Mouse (Mus musculus) liver, adult 2 months (tissue): ENCODE results near the gene Hpcal1. TPM values are rescaled to one million over a fixed set of nuclear protein-coding genes. Genes with fewer than 3 reads are reported as not detected.

Experiments used
- DNase-seq: peaks from one replicate; pipeline ENCODE4 v3.0.0-alpha.2; 2011; ENCODE audit warnings: low read depth, low spot score; ENCODE audit errors: extremely low read depth
- H3K27ac ChIP-seq: fragments of 200-500 bp; replicated peaks from 2 replicates; pipeline ENCODE4 v1.5.1; 2012; ENCODE audit warnings: low read depth, mild to moderate bottlenecking, control low read depth, inconsistent platforms, low read length; ENCODE audit not compliant: insufficient read depth
- H3K27me3 ChIP-seq: fragments of 200-500 bp; 2 replicates; pipeline ENCODE4 v1.6.1; 2012; ENCODE audit warnings: mild to moderate bottlenecking, moderate library complexity, low read length, inconsistent platforms; ENCODE audit not compliant: control insufficient read depth, insufficient read depth
- H3K36me3 ChIP-seq: fragments of 200-500 bp; 2 replicates; pipeline ENCODE4 v1.6.1; 2012; ENCODE audit warnings: low read length, inconsistent platforms; ENCODE audit not compliant: control insufficient read depth, insufficient read depth
- H3K4me1 ChIP-seq: fragments of 200-500 bp; 2 replicates; pipeline ENCODE4 v1.6.1; 2011; ENCODE audit warnings: low read length; ENCODE audit not compliant: control insufficient read depth, insufficient read depth
- H3K4me3 ChIP-seq: fragments of 200-500 bp; 2 replicates; pipeline ENCODE4 v1.5.1; 2011; ENCODE audit warnings: low read depth, mild to moderate bottlenecking, control low read depth, low read length, moderate library complexity; ENCODE audit not compliant: insufficient read depth
- H3K79me2 ChIP-seq: fragments of 200-500 bp; 2 replicates; pipeline ENCODE4 v1.6.1; 2012; ENCODE audit warnings: inconsistent platforms, mild to moderate bottlenecking, low read length, moderate library complexity; ENCODE audit not compliant: control insufficient read depth, insufficient read depth
- H3K9ac ChIP-seq: fragments of 200-500 bp; 2 replicates; pipeline ENCODE4 v1.6.1; 2012; ENCODE audit warnings: low read depth, mild to moderate bottlenecking, control low read depth, inconsistent platforms, low read length
- CTCF ChIP-seq: fragments of 200-500 bp; IDR thresholded peaks from 2 replicates; pipeline ENCODE4 v1.5.1; 2011; ENCODE audit warnings: low read depth, low read length, control low read depth
- POLR2A ChIP-seq: fragments of 200-500 bp; IDR thresholded peaks from 2 replicates; pipeline ENCODE4 v1.6.1; 2011; ENCODE audit warnings: low read length, control low read depth; ENCODE audit not compliant: insufficient read depth; ENCODE audit errors: extremely low read depth
- WGBS: fragments of 180-500 bp; shearing (Covaris S2); methylation state at CpG from one replicate; pipeline ENCODE4 v1.1.7; 2018; 5-methylcytosine and 5-hydroxymethylcytosine counted together
- polyA plus RNA-seq: library from polyadenylated mRNA; depleted of rRNA; stranded (reverse); fragments of >200 nt; gene quantifications from 2 replicates; pipeline ENCODE4 v1.2.3, GENCODE M21; 2012
- total RNA-seq: library from RNA; depleted of rRNA; stranded (reverse); fragments of >200 nt; gene quantifications from 2 replicates; pipeline ENCODE4 v1.2.3, GENCODE M21; 2014

The Hpcal1 gene
- total and polyA plus RNA-seq, 2 experiments = 8.5 to 23.2 TPM

DNA sequence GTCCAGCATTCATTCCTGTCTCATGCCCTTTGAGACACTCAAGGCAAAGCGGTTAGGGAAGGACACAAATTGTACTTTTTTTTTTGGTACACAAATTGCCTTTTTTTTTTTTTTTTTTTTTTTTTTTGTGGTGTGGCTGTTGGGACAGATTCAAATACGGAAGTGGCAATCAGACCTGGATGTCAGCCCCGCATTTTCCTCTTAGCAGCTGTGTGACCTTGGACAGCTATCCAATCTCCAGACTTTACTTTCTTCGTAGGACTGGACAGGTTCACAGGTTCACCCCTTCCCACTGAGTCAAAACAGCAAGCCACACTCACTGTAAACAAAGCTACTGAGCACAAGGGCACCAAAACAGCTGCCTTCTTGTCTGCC lies 57.5 kb downstream of the Hpcal1 start:
- Histone ChIP-seq H3K27ac (peak overlapping the region; percentile 52), H3K36me3 (no peaks in the 10 kb centered on the region), H3K79me2 (peaks cover 8% of the 10 kb centered on the region; the same call in 1 of the 2 replicates), H3K4me3 (no peak overlapping the region), H3K27me3 (no peaks in the 10 kb centered on the region), H3K9ac (no peak overlapping the region), H3K4me1 (peaks cover 33% of the 10 kb centered on the region)
- 3% methylated on average over 4 of the region's 4 CpGs for WGBS
- DNase-seq = peak; percentile 74
- TF ChIP-seq CTCF = no peak
- no peak for TF ChIP-seq POLR2A

DNA sequence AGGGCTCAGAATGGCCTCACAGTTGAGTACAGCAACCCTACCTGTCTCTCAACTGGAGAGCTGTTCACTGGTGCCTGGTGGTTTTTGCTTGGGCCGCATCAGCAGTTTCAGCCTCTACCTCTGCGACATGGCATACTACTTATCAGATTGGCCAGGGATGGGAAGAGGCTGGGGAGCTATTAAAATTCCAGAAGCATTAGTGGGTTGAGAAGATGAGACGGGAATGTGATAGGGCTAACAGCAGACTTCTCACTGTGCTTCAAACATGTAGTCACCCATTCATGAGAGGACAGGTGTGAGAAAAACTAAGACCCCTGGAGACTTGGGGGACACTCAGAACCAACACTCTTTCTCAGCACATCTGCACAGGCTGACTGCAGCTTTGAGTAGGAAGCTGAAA lies 59.1 kb downstream of the Hpcal1 start:
- Histone ChIP-seq H3K36me3 (no peaks in the 10 kb centered on the region), H3K27ac (no peak overlapping the region), H3K4me1 (peaks cover 30% of the 10 kb centered on the region), H3K27me3 (no peaks in the 10 kb centered on the region), H3K79me2 (peaks cover 4% of the 10 kb centered on the region; the same call in 1 of the 2 replicates), H3K4me3 (no peak overlapping the region), H3K9ac (no peak overlapping the region)
- no peak for DNase-seq
- TF ChIP-seq POLR2A (no peak), CTCF (no peak)
- WGBS = 55% methylated on average over 3 of the region's 3 CpGs

DNA sequence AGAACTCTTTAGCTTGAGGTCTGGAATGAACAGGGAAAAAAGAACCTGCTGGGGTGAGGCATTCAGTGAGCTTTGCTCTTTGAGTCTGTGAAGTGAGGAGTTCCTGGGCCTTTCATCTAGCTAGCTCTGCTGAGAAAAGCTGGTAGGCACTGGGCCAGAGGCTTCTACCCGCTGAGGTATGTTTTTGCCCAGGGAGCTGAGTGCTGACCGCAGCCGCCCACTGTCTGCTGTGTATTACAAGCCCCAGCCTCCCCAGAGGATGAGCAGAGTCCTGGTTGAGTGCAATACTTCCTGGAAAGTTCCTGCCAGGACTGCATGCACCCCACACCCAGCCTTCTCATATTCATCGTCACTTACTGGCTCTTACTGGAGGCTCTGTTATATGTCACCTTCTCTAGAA lies 59.8 kb downstream of the Hpcal1 start:
- Histone ChIP-seq H3K36me3 (no peaks in the 10 kb centered on the region), H3K9ac (no peak overlapping the region), H3K4me3 (no peak overlapping the region), H3K27me3 (no peaks in the 10 kb centered on the region), H3K27ac (no peak overlapping the region), H3K79me2 (peaks cover 4% of the 10 kb centered on the region; the same call in 1 of the 2 replicates), H3K4me1 (peaks cover 30% of the 10 kb centered on the region)
- WGBS = 14% methylated on average over 4 of the region's 4 CpGs
- TF ChIP-seq CTCF (no peak), POLR2A (no peak)
- peak; percentile 14 for DNase-seq

- no peak overlapping the region for H3K9ac ChIP-seq
- TF ChIP-seq POLR2A (no peak), CTCF (no peak)
- peaks cover 12% of the 10 kb centered on the region for H3K4me1 ChIP-seq
- H3K36me3 ChIP-seq = no peaks in the 10 kb centered on the region
- DNase-seq = no peak
- H3K4me3 ChIP-seq = no peak overlapping the region
- peaks cover 5% of the 10 kb centered on the region; the same call in 1 of the 2 replicates for H3K79me2 ChIP-seq
- H3K27ac ChIP-seq = no peak overlapping the region
- 87% methylated on average over 5 of the region's 5 CpGs for WGBS
- H3K27me3 ChIP-seq = no peaks in the 10 kb centered on the region
These were observed 62.2 kb downstream of the Hpcal1 start for GRCm38 (mm10) chr12:17752828-17753227.

DNA sequence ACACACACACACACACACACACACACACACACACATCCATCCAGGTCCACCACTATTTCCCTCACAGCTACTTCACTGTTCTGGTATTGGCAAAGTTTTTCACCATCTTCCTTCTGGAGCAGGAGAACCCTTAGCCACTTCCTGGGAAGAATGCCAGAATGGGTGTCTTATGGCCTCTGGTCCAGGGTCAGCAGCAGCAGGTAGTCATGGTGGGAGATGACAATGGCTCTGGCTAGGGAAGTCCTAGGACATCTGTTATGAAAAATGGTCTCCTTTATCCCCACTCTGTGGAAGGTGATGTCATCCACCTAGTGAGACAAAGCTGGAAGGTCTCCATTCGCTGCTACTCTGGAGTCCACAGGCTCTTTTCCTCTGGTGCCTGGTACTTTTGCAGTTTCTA lies 64.1 kb downstream of the Hpcal1 start:
- Histone ChIP-seq H3K36me3 (no peaks in the 10 kb centered on the region), H3K9ac (no peak overlapping the region), H3K27me3 (no peaks in the 10 kb centered on the region), H3K79me2 (peaks cover 7% of the 10 kb centered on the region; the same call in 1 of the 2 replicates), H3K27ac (no peak overlapping the region), H3K4me3 (no peak overlapping the region), H3K4me1 (peaks cover 3% of the 10 kb centered on the region; the same call in 1 of the 2 replicates)
- no peak for TF ChIP-seq CTCF
- no peak for TF ChIP-seq POLR2A
- no peak for DNase-seq
- WGBS = 86% methylated on average over 1 of the region's 1 CpGs

GRCm38 (mm10) chr12:17756891-17757290 lies 66.2 kb downstream of the Hpcal1 start:
- Histone ChIP-seq H3K9ac (no peak overlapping the region), H3K27me3 (no peaks in the 10 kb centered on the region), H3K4me3 (no peak overlapping the region), H3K36me3 (no peaks in the 10 kb centered on the region), H3K27ac (no peak overlapping the region), H3K79me2 (peaks cover 4% of the 10 kb centered on the region; the same call in 1 of the 2 replicates), H3K4me1 (no peaks in the 10 kb centered on the region)
- no peak for DNase-seq
- TF ChIP-seq POLR2A = no peak
- no peak for TF ChIP-seq CTCF
- 90% methylated on average over 4 of the region's 4 CpGs for WGBS
